Mouse (Mus musculus) retina, postnatal 7 days (tissue): Measurements from ENCODE around the gene Fam131b.

Experiments used
- DNase-seq: peaks from one replicate; pipeline ENCODE4 v3.0.0-alpha.2; 2012; ENCODE audit warnings: low read depth, low spot score

Gene Fam131b

DNA sequence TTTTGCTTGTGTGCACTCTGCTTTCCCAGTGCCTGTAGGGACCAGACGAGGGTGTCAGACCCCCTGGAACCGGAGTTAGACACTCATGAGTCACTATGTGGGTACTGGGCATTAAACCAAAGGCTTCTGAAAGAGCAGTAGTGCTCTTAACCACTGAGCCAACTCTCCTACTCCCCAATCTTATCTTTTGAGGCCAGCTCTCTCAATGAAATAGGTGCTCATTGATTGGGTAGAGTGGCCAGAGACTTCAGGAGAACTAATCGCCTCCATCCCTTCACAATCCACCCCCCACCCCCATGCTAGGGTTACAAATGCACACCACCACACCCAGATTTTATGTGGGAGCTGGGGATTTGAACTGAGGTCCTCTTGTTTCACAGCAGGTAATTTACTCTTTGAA, 4.3 kb upstream of the Fam131b start:
- no peak for DNase-seq

DNA sequence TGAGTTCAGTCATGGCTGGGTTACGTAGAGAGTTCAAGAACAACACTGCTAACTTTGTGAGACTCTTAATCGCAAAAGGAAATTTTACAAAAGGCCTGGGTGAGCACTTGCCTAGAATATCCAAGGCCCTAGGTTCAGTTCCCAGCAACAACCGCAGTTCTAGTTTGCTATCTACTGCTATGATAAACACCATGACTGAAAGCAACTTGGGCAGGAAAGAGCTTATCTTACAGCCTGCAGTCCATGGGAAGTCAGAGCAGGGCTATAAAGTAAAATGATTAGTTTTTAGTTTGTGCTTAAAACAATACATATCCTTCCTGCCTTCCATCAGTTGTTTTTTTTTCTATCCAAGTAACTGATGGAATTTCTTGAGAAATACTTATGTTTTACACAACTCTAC, 2.1 kb upstream of the Fam131b start:
- DNase-seq, result no peak

DNA sequence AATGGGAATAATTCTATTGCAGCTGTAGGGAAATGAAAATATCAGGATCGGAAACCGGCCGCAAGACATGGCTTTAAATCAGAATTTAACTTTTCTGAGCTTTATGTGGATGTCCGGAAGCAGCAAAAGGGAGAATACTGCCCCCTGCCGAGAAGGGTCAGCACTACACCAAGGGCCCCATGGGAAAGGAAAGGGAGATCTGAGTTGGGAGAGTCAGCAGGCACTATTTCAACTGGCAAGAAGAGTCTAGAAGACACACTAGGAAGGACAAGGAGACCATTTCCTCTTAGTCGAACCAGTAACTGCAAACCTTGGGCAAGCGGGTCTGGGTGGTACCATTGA, 796 bp upstream of the Fam131b start:
- peak; percentile 51 for DNase-seq

DNA sequence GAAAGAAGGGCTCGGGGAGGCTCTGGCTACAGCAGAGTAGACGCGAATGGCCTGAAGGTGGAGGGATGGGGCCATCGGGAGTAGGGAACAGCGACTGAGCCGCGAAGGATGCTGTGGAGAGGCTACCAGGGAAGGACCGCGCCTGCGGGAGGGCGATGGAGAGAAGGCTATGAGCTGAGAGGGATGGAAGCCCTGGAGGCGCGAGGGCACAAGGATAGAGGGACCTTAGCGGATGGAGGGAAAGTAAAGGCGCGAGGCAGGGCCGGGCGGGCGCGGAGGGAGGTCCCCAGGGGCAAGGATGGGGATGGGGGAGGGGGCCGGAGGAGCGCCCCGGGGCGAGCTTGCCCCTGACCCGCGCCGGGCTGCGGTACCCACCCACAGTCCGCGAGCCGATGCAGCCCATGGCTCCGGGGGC, 369 bp downstream of the Fam131b start:
- DNase-seq, result peak; percentile 3

DNA sequence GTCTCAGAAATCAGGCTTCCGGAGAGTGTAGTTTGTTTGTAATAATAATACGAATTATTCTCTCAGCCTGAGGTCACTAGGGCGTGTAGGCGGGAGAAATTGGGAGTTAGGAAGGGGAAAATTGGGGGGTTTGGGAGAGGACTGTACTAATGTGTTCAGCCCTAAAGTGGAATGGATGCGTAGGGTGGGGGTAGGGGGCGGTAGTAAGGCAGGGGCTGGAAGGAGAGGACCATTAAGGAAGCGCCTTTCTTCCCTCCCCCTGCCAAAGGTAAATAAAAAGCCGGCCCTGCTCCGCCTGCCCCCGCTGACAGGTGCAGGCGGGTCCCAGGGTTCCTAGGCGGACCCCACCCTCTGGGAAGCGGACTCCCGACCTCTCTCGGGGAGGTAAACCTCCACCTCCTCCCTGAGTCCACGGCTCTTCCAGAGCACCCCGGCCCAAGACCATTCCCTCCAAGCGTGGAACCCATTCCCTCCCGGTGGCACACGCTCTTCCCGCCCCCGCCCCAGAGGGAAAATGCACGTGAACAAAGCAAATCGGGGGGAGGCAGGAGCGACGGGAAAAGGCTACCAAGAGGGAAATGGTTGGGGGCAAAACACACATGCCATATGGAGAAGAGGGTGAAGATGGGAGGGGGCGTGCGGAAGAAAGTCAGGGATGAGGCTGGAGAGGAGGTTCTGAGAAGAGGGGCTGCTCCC, 924 bp downstream of the Fam131b start:
- no peak for DNase-seq

DNA sequence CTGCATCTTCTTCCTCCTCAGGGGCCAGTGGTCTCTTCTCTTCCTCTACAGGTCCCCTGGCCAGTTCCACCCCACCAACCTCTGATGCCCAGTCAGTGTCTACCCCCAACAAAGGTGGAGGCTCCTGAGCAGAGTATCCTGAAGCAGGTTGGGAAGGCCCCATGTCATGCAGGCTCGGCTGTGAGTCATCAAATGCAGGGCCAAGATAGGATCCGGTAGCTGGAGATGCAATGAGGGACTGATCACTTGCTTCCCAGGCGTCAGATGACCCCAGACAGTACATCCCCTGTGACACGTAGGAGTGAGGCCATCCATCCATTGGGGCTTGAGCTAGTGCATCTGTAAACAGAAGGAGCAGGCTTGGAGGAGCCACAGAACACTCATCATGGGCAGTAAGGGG, 6.2 kb downstream of the Fam131b start:
- no peak for DNase-seq

DNA sequence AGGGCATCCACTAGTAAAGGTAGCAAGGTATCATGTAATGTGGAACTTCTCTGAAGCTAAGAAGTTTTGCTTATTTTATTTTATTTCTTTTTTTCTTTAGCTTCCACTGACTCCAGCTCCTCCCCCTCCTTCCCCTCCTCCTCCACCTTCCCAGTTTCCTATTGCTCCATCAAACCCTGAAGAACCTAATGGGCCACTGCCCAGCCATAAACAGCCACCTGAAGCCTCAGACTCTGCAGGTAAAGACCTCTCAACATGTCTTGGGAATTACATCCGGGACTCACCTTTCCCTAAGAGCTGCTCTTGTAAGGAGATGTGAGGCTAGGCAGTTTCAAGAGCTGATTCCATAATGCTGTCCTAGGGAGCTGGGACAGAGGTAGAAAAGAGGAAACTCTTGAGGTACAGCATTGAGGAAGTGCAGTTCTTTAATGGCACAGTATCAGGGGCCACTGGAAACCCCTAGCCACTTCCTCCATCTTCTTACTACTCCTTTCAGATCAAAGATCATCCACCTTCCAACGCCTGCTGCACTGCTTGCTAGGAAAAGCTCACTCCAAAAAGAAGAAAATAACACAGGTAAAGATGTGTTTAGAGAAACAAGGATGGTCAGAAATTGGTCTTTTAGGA, 13.9 kb downstream of the Fam131b start:
- DNase-seq, result no peak

DNA sequence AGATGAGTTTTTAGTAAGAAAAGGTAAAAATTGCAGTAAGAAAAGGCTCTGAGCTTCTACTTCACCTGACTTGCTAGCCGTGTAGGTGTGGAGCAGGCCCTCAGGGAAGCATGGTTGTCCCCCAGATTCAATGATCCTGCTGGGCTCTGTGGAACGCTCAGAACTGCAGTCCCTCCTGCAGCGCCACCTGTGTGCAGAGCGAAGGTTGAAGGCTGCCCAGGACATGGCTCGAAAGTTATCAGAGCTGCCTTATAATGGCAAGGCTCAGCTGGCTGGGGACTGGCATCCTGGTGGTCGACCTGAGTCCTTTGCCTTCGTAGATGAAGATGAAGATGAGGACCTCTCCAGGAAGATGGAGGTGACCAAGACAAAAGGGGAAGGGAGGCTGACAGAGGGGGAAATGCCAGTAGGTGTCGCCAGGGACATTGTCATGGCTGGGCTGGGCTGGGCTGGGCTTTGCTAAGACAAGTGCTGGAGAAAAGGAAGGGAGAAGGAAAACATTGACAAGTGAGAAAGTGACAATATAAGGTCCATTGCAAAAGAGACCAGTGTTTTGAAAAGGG, 14.5 kb downstream of the Fam131b start:
- DNase-seq, result no peak

DNA sequence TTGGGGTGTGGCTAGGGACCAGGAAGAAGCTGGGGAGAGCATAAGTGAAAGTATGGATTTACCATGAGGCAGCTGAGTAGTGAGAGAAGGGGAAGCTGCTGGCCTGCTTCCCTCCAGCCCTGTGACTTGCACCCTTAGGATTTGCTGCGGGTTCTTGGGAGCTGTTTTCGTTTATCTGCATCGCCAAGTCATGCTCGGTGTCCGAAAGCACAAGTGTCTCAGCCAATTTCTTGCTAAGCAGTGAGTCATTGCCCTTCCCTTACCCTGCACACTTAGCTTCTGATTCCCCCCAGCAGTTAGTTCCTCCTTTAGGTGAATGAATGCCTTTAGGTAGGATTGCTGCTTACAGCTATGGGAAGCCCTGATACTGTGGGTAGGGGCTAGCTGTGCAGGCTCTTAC, 25.1 kb downstream of the Fam131b start:
- DNase-seq, result no peak

DNA sequence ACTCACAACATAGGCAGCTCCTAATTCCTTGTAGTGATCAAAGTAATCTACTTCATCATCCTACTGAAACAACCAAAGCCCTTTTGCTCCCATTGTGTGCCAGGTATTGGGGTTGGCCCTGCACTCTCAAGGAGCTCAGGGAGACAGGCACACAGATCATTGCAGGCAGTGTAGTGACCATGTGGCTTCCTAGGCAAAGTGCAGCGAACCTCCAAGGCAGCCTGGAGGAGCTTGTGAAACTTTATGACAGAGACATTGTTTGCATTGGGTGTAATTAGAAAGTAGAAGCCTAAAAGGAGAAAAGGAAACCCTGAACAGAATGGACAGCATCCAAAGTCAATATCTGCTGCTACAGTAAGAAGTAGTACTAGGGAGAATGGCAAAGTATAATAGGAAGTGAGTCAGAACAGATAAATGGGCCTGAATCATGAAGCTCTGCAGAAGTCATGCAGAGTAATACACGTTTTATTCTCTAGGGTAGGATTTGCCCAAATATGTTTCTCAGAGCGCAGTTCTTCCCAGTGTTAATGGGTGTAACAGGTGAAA, 28.8 kb downstream of the Fam131b start:
- DNase-seq, result no peak

DNA sequence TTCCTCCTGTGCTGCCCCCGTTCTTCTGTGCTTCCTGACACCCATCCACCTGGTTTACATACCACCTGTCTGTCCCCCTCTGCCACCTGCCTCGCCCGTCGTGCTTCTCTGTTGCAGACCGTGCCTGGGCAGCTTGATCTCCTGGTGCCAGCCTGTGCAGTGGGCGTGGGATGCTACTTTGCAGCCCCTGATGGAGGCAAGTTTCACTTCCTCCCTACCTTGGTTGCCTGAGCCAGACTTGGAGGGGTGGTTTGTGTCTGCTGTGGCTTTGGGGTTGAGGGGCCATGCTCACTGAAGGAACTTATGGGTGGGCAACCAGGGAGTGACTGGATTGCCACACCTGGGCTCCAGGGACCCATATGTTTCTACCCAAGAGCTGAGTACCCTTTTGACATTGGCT, 31.1 kb downstream of the Fam131b start:
- DNase-seq, result no peak

DNA sequence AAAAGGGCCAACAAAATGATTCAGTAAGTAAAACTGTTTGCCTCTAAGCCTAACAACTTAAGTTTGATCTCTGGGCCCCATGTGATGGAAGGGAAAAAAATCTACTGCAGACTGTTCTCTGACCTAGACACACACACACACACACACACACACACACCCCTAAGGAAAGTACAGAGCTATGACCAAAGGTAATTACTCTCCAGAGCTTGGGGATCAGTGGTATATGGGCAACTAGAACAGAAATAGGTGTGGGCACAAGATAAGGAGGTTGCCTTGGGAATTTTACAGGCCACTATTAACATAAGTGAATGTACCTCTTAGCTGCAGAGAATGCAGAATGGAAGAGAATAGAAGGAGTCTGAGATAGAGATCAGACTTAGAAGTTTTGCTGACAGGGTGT, 36.9 kb downstream of the Fam131b start:
- DNase-seq, result no peak

DNA sequence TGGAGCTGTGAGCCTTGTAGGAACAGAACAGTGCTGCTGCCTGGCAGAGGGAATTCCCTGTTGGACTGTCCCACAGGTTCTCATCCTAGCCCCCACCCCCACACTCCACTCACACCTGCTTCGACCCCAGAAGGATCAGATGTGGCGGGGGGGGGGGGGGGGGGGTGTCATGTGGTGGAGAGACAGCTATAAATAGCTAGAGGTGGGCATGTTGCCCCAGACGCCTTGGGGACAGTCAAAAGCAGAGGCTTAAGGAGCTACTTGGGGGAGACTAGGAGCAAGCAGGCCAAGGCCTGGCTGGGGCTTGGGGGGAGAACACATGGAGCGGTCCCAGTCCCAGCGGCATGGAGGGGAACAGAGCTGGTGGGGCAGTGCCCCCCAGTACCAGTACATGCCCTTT, 38.0 kb downstream of the Fam131b start, which contains the start of gene Clcn1:
TSS of gene Clcn1 (plus strand) at position 238 of the 400 bp plus-strand sequence.
- no peak for DNase-seq

DNA sequence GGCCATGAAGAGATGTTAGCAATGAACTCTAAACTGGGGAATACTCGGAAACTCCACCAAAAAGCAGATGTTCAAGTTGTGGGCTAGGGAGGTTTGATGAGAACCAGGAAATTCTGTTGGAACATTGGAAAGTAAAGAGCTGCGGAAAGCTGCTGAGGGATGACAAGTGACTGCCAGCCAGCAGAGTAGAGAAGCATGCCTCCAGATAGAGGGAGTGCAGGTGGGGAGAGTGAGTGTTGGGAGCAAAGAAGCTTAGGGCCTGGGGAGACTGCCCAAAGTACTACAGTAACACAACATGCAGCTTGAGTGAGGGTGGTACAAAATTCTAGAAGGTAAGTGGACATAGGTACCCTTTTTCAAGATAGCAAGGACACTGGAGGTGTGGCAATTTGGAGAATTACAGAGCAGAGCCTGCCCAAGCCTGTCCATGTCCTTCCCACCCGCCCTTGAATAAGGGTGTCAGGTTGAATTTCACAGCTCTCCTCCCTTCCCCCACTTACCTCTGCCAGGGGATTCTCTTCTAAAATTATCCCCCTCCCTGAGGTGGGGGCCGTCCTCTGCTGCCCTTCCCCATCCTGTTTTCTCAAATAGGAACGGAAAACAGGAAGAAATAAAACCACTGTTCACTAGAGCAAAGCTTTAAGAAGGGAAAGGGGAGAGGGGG, 41.4 kb downstream of the Fam131b start:
- no peak for DNase-seq

DNA sequence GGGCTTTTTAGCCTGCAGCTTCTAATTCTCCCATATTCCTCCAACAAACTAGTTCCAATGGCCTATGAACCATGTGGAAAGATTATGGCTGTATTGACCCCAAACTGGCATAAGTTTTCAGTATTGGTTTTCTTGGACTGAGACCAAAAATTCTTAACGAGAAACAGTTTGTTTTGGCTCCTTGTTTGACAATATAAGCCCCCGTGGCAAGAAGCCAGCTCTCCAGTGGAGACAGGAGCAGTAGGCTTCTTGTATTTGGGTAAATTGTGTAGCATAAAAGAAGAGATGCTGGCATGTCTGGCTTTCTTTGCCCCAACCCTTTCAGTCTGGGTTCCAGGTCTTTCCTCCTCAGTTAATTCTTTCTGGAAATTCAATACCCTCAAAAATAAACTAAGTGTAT, 48.3 kb downstream of the Fam131b start:
- no peak for DNase-seq

DNA sequence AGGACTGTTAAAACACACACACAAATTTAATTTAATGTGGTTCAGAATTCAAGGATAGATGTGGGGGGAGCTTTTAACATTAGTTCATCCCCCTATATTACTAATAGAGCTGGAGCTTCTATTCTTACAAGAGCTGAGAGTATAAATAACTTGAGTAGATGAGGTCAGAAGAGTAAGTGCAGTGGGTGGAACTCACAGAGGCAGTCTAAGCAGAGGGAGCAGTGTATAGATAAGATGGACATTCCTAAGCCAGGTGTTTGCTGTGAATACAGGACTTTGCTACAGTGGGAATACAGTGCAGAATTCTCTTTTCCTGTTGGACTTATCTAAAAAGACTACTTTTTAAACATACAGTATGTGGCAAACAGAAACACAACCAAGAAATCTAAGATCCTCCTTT, 53.6 kb downstream of the Fam131b start:
- no peak for DNase-seq

DNA sequence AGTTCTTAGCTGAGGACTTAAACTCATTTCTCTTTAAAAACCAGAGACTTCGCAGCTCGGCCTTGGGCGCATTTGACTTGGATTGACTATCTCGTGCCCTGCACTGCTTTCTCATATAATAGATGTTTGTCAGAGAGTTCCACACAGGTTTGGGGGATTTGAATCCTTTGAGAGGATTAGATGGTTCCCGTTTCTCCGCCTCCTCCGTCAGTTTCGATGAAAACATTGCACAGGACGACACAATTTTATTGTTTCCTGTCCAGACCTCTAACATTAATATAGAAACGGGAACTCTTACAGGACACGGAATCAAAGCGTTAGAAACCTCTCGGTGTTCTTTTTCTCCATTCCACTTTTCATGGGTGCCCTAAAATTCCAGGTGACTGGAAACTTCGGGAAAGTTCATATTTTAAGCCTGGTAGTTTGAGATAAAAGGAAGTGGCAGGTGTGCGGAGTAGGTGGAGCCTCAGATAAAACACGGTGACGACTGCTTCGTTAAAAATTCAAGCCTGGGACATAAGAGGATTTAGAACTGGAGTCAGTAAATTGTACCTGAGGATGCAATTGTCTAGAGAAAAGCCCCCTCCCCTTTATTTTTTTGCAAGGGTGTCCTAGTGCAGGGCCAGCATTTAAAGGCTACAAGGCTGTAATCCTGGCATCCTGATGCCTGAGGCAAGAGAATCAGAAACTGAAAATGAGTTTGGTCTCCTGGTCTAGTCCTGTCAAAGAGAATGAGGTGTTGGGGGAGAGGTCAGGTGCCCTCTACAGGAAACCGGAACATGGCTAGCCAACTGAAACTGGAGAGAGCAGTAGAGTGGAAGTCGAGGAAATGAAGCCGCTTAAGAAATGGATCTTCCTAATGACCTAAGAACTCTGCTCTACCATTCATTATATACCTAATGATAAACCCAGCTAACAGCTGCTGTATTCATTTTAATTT, 58.8 kb downstream of the Fam131b start:
- DNase-seq, result no peak
